Mouse (Mus musculus) embryonic facial prominence, embryonic 12.5 days (tissue): ENCODE data around the gene Fancd2. TPM values are rescaled to one million over a fixed set of nuclear protein-coding genes. Genes with fewer than 3 reads are reported as not detected.

Source experiments
- ATAC-seq: fragments of 200-750 bp; cut with Nextera tagmentation; 2 replicates; pipeline ENCODE4 v1.8.0; 2017; ENCODE audit not compliant: insufficient number of reproducible peaks, insufficient read depth, low FRiP score, low TSS enrichment
- H3K27ac ChIP-seq: fragments of 300-500 bp; sonication (generic); 2 replicates; pipeline ENCODE4 v1.5.1; 2016; ENCODE audit warnings: mild to moderate bottlenecking
- H3K27me3 ChIP-seq: fragments of 300-500 bp; sonication (generic); 2 replicates; pipeline ENCODE4 v1.6.1; 2016; ENCODE audit warnings: mild to moderate bottlenecking, moderate library complexity
- H3K36me3 ChIP-seq: fragments of 300-500 bp; sonication (generic); 2 replicates; pipeline ENCODE4 v1.6.1; 2016; ENCODE audit warnings: mild to moderate bottlenecking
- H3K4me1 ChIP-seq: fragments of 300-500 bp; sonication (generic); 2 replicates; pipeline ENCODE4 v1.6.1; 2016
- H3K4me2 ChIP-seq: fragments of 300-500 bp; sonication (generic); replicated peaks from 2 replicates; pipeline ENCODE4 v1.6.1; 2016; ENCODE audit warnings: mild to moderate bottlenecking, moderate library complexity
- H3K4me3 ChIP-seq: fragments of 300-500 bp; sonication (generic); 2 replicates; pipeline ENCODE4 v1.5.1; 2016; ENCODE audit warnings: mild to moderate bottlenecking
- H3K9ac ChIP-seq: fragments of 300-500 bp; sonication (generic); 2 replicates; pipeline ENCODE4 v1.6.1; 2016; ENCODE audit warnings: mild to moderate bottlenecking, moderate library complexity
- H3K9me3 ChIP-seq: fragments of 300-500 bp; sonication (generic); 2 replicates; pipeline ENCODE4 v1.6.1; 2016; ENCODE audit warnings: mild to moderate bottlenecking, moderate library complexity
- WGBS: fragments of 180-500 bp; shearing (Covaris S2); methylation state at CpG from one replicate; pipeline ENCODE4 v1.1.7; 2016; 5-methylcytosine and 5-hydroxymethylcytosine counted together
- polyA plus RNA-seq: library from polyadenylated mRNA; unstranded; fragments of >200 nt; fragmentation: Nextera tagmentation; extraction: Ambion mirVana; gene quantifications from 2 replicates; pipeline ENCODE4 v1.2.1, GENCODE M21; 2016

Fancd2 gene
- polyA plus RNA-seq, 1 experiment from 2014 or later, result 13.4 TPM

DNA sequence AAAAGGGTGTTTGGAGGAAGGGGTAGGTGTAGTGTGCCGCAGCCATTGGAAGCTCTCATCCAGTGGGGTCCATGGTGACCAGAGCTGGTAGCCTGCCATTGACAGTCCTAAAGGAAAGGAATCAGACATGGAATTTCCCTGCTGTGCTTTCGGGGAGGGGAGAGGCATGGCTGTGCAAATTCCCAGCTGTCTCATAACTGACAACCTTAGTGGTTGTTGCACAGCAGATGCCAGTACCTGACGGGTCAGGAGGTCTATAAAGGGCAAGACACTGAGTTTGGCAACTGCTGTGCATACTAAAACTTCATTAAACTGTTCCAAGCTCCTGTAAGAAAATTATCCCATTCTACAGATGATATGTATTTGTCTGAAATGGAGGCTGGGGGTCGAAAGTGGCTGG, 66.5 kb downstream of the Fancd2 start:
- no peaks in the 10 kb centered on the region for H3K9me3 ChIP-seq
- WGBS, result 92% methylated on average over 4 of the region's 4 CpGs

DNA sequence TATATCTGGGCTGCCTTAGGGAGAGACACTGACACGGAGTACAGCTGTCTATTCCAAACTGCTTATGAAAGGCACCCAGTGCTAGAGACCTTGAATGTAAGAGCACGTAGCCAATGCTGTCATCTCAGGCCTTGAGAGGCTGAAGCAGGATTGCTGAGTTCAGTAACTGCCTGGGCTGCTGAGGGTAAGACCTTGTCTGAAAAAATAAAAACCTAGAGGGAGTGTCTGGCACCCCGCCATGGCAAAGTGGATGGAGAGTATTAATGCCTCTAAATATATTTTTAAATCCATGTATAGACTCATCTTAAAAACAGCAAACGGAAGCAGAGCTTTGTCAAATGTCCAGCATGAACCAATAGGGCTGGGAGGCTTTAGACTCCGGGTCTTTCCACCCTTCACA, 68.4 kb downstream of the Fancd2 start:
- no peaks in the 10 kb centered on the region for H3K9me3 ChIP-seq
- no peaks in the 10 kb centered on the region for H3K4me1 ChIP-seq
- no peak overlapping the region for H3K9ac ChIP-seq
- no peaks in the 10 kb centered on the region for H3K27me3 ChIP-seq
- H3K4me3 ChIP-seq, result no peak overlapping the region
- no peak overlapping the region for H3K4me2 ChIP-seq
- H3K36me3 ChIP-seq, result 0 out of 2 replicates have a peak, but pooled peaks cover 2% of the 10 kb centered on the region
- no peak overlapping the region for H3K27ac ChIP-seq
- ATAC-seq, result no peak
- WGBS, result 78% methylated on average over 5 of the region's 5 CpGs

More for the DNA sequence above, 66.5 kb downstream of the Fancd2 start:
- Histone ChIP-seq H3K9ac (no peak overlapping the region), H3K27ac (no peak overlapping the region), H3K27me3 (no peaks in the 10 kb centered on the region), H3K4me2 (no peak overlapping the region), H3K4me1 (no peaks in the 10 kb centered on the region), H3K36me3 (0 out of 2 replicates have a peak, but pooled peaks cover 2% of the 10 kb centered on the region), H3K4me3 (no peak overlapping the region)
- ATAC-seq, result no peak

- H3K9me3 ChIP-seq, result no peaks in the 10 kb centered on the region
- no peaks in the 10 kb centered on the region for H3K27me3 ChIP-seq
- no peak within 1 kb of the TSS for H3K4me3 ChIP-seq
- H3K36me3 ChIP-seq, result 0 out of 2 replicates have a peak, but pooled peaks cover 2% of the 10 kb centered on the region
- 43% methylated on average over 23 of the region's 23 CpGs for WGBS
- ATAC-seq, result no peak
- H3K9ac ChIP-seq, result no peak within 1 kb of the TSS
- H3K4me2 ChIP-seq, result no peak within 1 kb of the TSS
- H3K27ac ChIP-seq, result no peak within 1 kb of the TSS
- H3K4me1 ChIP-seq, result peaks cover 4% of the 10 kb centered on the region
Measured at GRCm38 (mm10) chr6:113600543-113601139, 69.2 kb downstream of the Fancd2 start, which contains the start of gene Fancd2os. Fancd2os (minus strand) TSS chr6:113600715.

DNA sequence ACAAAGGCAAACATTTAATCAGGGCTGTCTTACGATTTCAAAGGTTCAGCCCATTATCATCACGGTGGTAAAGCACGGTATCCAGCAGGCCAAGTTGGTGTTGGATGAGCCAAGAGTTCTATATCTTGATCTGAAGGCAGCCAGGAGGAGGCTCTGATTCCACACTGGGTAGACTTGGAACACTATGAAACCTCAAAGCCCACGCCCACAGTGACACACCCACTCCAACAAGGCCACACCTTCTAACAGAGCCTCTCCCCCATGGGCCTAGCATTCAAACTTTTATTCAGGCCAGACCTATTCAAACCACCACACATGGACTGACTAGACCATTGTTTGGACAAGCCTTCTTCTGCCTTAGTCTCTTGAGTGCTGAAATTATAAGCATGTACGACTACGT, 71.3 kb downstream of the Fancd2 start:
- ATAC-seq, result no peak
- 93% methylated on average over 6 of the region's 6 CpGs for WGBS

GRCm38 (mm10) chr6:113603993-113604392, 72.5 kb downstream of the Fancd2 start:
- no peaks in the 10 kb centered on the region for H3K27me3 ChIP-seq
- H3K27ac ChIP-seq, result 0 out of 2 replicates have a peak overlapping the region, but pooled peaks have one; percentile 78
- H3K9me3 ChIP-seq, result no peaks in the 10 kb centered on the region
- peak overlapping the region; percentile 69 for H3K4me2 ChIP-seq
- no peaks in the 10 kb centered on the region for H3K36me3 ChIP-seq
- ATAC-seq, result peak; percentile 13; the same call in 1 of the 2 replicates
- peak overlapping the region; percentile 85 for H3K4me3 ChIP-seq
- peak overlapping the region; percentile 84; the same call in 1 of the 2 replicates for H3K9ac ChIP-seq
- peaks cover 17% of the 10 kb centered on the region for H3K4me1 ChIP-seq
- 54% methylated on average over 12 of the region's 12 CpGs for WGBS

More for the DNA sequence above, 71.3 kb downstream of the Fancd2 start:
- Histone ChIP-seq H3K9me3 (no peaks in the 10 kb centered on the region), H3K36me3 (no peaks in the 10 kb centered on the region), H3K27me3 (no peaks in the 10 kb centered on the region), H3K4me3 (no peak overlapping the region), H3K4me2 (no peak overlapping the region), H3K4me1 (peaks cover 17% of the 10 kb centered on the region), H3K27ac (no peak overlapping the region), H3K9ac (no peak overlapping the region)

GRCm38 (mm10) chr6:113604432-113605223, 73.1 kb downstream of the Fancd2 start, which contains the start of gene Brk1:
Brk1 (plus strand) TSS chr6:113604772.
- Histone ChIP-seq H3K27me3 (no peaks in the 10 kb centered on the region), H3K4me2 (peak within 1 kb of the TSS; percentile 69), H3K9ac (peak within 1 kb of the TSS; percentile 84), H3K27ac (peak within 1 kb of the TSS; percentile 78), H3K4me1 (peaks cover 17% of the 10 kb centered on the region), H3K4me3 (peak within 1 kb of the TSS; percentile 85), H3K36me3 (no peaks in the 10 kb centered on the region), H3K9me3 (no peaks in the 10 kb centered on the region)
- WGBS, result 1% methylated on average over 65 of the region's 65 CpGs
- peak; percentile 84 for ATAC-seq

DNA sequence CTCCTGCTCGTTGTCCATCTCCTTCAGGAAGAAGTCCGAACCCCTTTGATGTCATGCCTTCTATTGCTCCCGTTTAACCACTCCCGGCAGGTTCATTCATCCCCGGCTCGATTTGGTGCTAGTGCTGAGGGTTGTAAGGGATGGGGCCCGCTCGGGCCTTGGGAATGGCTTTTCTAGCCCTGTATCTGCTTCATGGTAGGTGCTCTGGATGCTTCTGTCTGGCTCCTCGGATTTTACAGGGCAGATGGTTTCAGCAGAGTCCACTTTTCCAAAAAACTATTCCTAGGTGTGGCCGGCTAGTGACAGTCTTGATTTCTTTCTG, 73.7 kb downstream of the Fancd2 start:
- peak overlapping the region; percentile 78 for H3K27ac ChIP-seq
- H3K9ac ChIP-seq, result peak overlapping the region; percentile 84
- no peaks in the 10 kb centered on the region for H3K27me3 ChIP-seq
- H3K9me3 ChIP-seq, result no peaks in the 10 kb centered on the region
- H3K4me2 ChIP-seq, result peak overlapping the region; percentile 69
- H3K36me3 ChIP-seq, result no peaks in the 10 kb centered on the region; the same call in 1 of the 2 replicates
- H3K4me3 ChIP-seq, result peak overlapping the region; percentile 85
- WGBS, result 7% methylated on average over 10 of the region's 10 CpGs
- ATAC-seq, result no peak
- H3K4me1 ChIP-seq, result peaks cover 17% of the 10 kb centered on the region

DNA sequence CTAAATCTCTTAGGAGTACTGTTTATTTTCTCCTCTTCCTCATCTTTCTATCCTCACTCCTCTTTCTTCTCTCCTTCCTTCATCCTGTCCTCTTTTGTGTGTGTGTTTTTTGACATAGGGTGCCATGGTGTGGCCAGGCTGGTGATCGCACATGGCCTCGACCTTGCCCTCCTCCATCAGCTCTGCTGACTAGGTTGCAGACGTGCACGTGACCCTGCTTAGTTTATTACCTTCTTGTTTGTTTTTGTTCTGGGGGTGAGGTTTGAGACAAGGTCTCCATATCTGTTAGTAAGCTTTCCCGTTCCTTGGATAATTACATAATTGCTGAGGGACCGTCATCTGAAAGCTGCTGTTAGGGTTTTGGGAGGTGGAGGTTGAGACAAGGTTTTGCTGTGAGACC, 77.4 kb downstream of the Fancd2 start:
- H3K4me3 ChIP-seq, result no peak overlapping the region
- no peaks in the 10 kb centered on the region for H3K9me3 ChIP-seq
- H3K4me2 ChIP-seq, result no peak overlapping the region
- H3K36me3 ChIP-seq, result peaks cover 21% of the 10 kb centered on the region
- WGBS, result 64% methylated on average over 6 of the region's 6 CpGs
- no peak for ATAC-seq
- no peak overlapping the region for H3K27ac ChIP-seq
- H3K9ac ChIP-seq, result no peak overlapping the region
- H3K4me1 ChIP-seq, result peaks cover 17% of the 10 kb centered on the region
- H3K27me3 ChIP-seq, result no peaks in the 10 kb centered on the region

- Histone ChIP-seq H3K36me3 (peaks cover 25% of the 10 kb centered on the region), H3K9ac (no peak overlapping the region), H3K27me3 (no peaks in the 10 kb centered on the region), H3K4me2 (no peak overlapping the region), H3K4me3 (no peak overlapping the region), H3K9me3 (no peaks in the 10 kb centered on the region), H3K4me1 (peaks cover 17% of the 10 kb centered on the region), H3K27ac (no peak overlapping the region)
- 81% methylated on average over 7 of the region's 7 CpGs for WGBS
- no peak for ATAC-seq
Measured at GRCm38 (mm10) chr6:113609293-113609692, 77.8 kb downstream of the Fancd2 start.

GRCm38 (mm10) chr6:113612258-113612969, 80.9 kb downstream of the Fancd2 start:
- Histone ChIP-seq H3K36me3 (peaks cover 56% of the 10 kb centered on the region), H3K4me3 (no peak overlapping the region), H3K27ac (no peak overlapping the region), H3K4me2 (no peak overlapping the region), H3K4me1 (no peaks in the 10 kb centered on the region), H3K9ac (no peak overlapping the region), H3K9me3 (no peaks in the 10 kb centered on the region), H3K27me3 (no peaks in the 10 kb centered on the region)
- WGBS, result 89% methylated on average over 8 of the region's 8 CpGs
- ATAC-seq, result no peak

GRCm38 (mm10) chr6:113614152-113614551, 82.7 kb downstream of the Fancd2 start:
- no peaks in the 10 kb centered on the region for H3K9me3 ChIP-seq
- ATAC-seq, result no peak
- no peaks in the 10 kb centered on the region for H3K4me1 ChIP-seq
- no peak overlapping the region for H3K4me2 ChIP-seq
- no peak overlapping the region for H3K27ac ChIP-seq
- H3K27me3 ChIP-seq, result no peaks in the 10 kb centered on the region
- H3K4me3 ChIP-seq, result no peak overlapping the region
- 96% methylated on average over 7 of the region's 7 CpGs for WGBS
- H3K9ac ChIP-seq, result no peak overlapping the region
- peaks cover 65% of the 10 kb centered on the region for H3K36me3 ChIP-seq
